Mouse (Mus musculus) C2C12 (cell line): ENCODE measurements around the gene Ccpg1os. TPM values are rescaled to one million over a fixed set of nuclear protein-coding genes. Genes with fewer than 3 reads are reported as not detected.

ENCODE experiments used
- H3K27me3 ChIP-seq: one replicate; pipeline ENCODE4 v1.6.1; 2011; ENCODE audit not compliant: control insufficient read depth, insufficient read depth, insufficient read length
- H3K36me3 ChIP-seq: one replicate; pipeline ENCODE4 v1.6.1; 2011; ENCODE audit not compliant: control insufficient read depth, insufficient read depth
- H3K4me3 ChIP-seq: one replicate; pipeline ENCODE4 v1.5.1; 2011; ENCODE audit warnings: mild to moderate bottlenecking, control low read depth; ENCODE audit not compliant: poor library complexity, insufficient read depth, severe bottlenecking
- H3K79me2 ChIP-seq: one replicate; pipeline ENCODE4 v1.6.1; 2011; ENCODE audit not compliant: control insufficient read depth, insufficient read depth
- H3K79me3 ChIP-seq: one replicate; pipeline ENCODE4 v1.6.1; 2011; ENCODE audit warnings: low read depth, control low read depth
- H3ac ChIP-seq: one replicate; pipeline ENCODE3; 2011; ENCODE audit warnings: low read depth; ENCODE audit not compliant: control insufficient read depth, insufficient read length
- CEBPB ChIP-seq: IDR thresholded peaks from one replicate; pipeline ENCODE4 v1.6.1; 2011; ENCODE audit warnings: low read depth, mild to moderate bottlenecking, control low read depth, moderate library complexity
- CTCF ChIP-seq: IDR thresholded peaks from one replicate; pipeline ENCODE4 v1.5.1; 2011; ENCODE audit not compliant: control insufficient read depth, insufficient read depth, insufficient read length
- FOSL1 ChIP-seq: IDR thresholded peaks from one replicate; pipeline ENCODE4 v1.8.0; 2011; ENCODE audit warnings: mild to moderate bottlenecking, low read length; ENCODE audit not compliant: poor library complexity, insufficient read depth, severe bottlenecking
- MAX ChIP-seq: IDR thresholded peaks from one replicate; pipeline ENCODE4 v1.6.1; 2011; ENCODE audit warnings: mild to moderate bottlenecking, control low read depth
- MYOD1 ChIP-seq: IDR thresholded peaks from one replicate; pipeline ENCODE4 v1.6.1; 2011; ENCODE audit warnings: low read depth; ENCODE audit not compliant: control insufficient read depth, insufficient read length
- MYOG ChIP-seq: IDR thresholded peaks from one replicate; pipeline ENCODE4 v1.6.1; 2011; ENCODE audit not compliant: control insufficient read depth, insufficient read length; ENCODE audit errors: extremely low read depth
- USF1 ChIP-seq: IDR thresholded peaks from one replicate; pipeline ENCODE4 v1.6.1; 2011; ENCODE audit warnings: low read depth, mild to moderate bottlenecking, control low read depth, moderate library complexity
- polyA plus RNA-seq: library from polyadenylated mRNA; unstranded; fragments of >200 nt; fragmentation: generic; extraction: Trizol; gene quantifications from one replicate; pipeline ENCODE4 v1.2.1, GENCODE M21; 2012; ENCODE audit warnings: missing spikeins

The Ccpg1os gene
- polyA plus RNA-seq, 1 experiment: 1.8 TPM

- no peaks in the 10 kb centered on the region for H3K79me2 ChIP-seq
- H3K79me3 ChIP-seq: no peaks in the 10 kb centered on the region
- TF ChIP-seq MAX (no peak), MYOD1 (no peak), CEBPB (no peak), FOSL1 (no peak), USF1 (no peak), MYOG (no peak), CTCF (no peak)
- H3K36me3 ChIP-seq: no peaks in the 10 kb centered on the region
- H3ac ChIP-seq: no peak overlapping the region
- H3K27me3 ChIP-seq: no peaks in the 10 kb centered on the region
- no peak overlapping the region for H3K4me3 ChIP-seq
Observed at GRCm38 (mm10) chr9:72996167-72996566, 11.0 kb upstream of the Ccpg1os start.

- Histone ChIP-seq H3ac (no peak overlapping the region), H3K79me3 (no peaks in the 10 kb centered on the region)
Observed at GRCm38 (mm10) chr9:72992576-72992975, 7.4 kb upstream of the Ccpg1os start.

GRCm38 (mm10) chr9:72991420-72991819, 6.2 kb upstream of the Ccpg1os start:
- Histone ChIP-seq H3K36me3 (no peaks in the 10 kb centered on the region), H3K4me3 (no peak overlapping the region), H3K79me2 (no peaks in the 10 kb centered on the region), H3ac (no peak overlapping the region), H3K27me3 (no peaks in the 10 kb centered on the region), H3K79me3 (no peaks in the 10 kb centered on the region)
- TF ChIP-seq MYOD1 (no peak), USF1 (no peak), CEBPB (no peak), CTCF (no peak), MAX (no peak), MYOG (no peak), FOSL1 (no peak)

More at GRCm38 (mm10) chr9:72992576-72992975, 7.4 kb upstream of the Ccpg1os start:
- no peaks in the 10 kb centered on the region for H3K79me2 ChIP-seq
- TF ChIP-seq MAX: no peak
- TF ChIP-seq CTCF: no peak
- H3K4me3 ChIP-seq: no peak overlapping the region
- H3K36me3 ChIP-seq: no peaks in the 10 kb centered on the region
- H3K27me3 ChIP-seq: no peaks in the 10 kb centered on the region

- no peaks in the 10 kb centered on the region for H3K36me3 ChIP-seq
- no peaks in the 10 kb centered on the region for H3K79me3 ChIP-seq
- TF ChIP-seq FOSL1: no peak
- no peak for TF ChIP-seq MYOG
- TF ChIP-seq MAX: no peak
- TF ChIP-seq USF1: no peak
- no peak for TF ChIP-seq CEBPB
- TF ChIP-seq CTCF: no peak
- TF ChIP-seq MYOD1: no peak
- H3ac ChIP-seq: no peak overlapping the region
- no peak overlapping the region for H3K4me3 ChIP-seq
- no peaks in the 10 kb centered on the region for H3K79me2 ChIP-seq
- no peaks in the 10 kb centered on the region for H3K27me3 ChIP-seq
Observed at GRCm38 (mm10) chr9:72988706-72989105, 3.5 kb upstream of the Ccpg1os start.

- Histone ChIP-seq H3K27me3 (no peaks in the 10 kb centered on the region), H3K4me3 (no peak overlapping the region), H3K79me3 (no peaks in the 10 kb centered on the region), H3K79me2 (no peaks in the 10 kb centered on the region), H3K36me3 (no peaks in the 10 kb centered on the region), H3ac (no peak overlapping the region)
- TF ChIP-seq CTCF: no peak
- TF ChIP-seq FOSL1: no peak
- no peak for TF ChIP-seq MYOG
- TF ChIP-seq CEBPB: no peak
- no peak for TF ChIP-seq MAX
- no peak for TF ChIP-seq MYOD1
Observed at GRCm38 (mm10) chr9:72987703-72988102, 2.5 kb upstream of the Ccpg1os start.

- peaks cover 8% of the 10 kb centered on the region for H3K27me3 ChIP-seq
- no peaks in the 10 kb centered on the region for H3K79me2 ChIP-seq
- TF ChIP-seq FOSL1 (no peak), MYOD1 (no peak), CEBPB (no peak), MYOG (no peak)
- H3ac ChIP-seq: no peak overlapping the region
- H3K79me3 ChIP-seq: no peaks in the 10 kb centered on the region
- no peak overlapping the region for H3K4me3 ChIP-seq
- no peaks in the 10 kb centered on the region for H3K36me3 ChIP-seq
Observed at GRCm38 (mm10) chr9:72983066-72983465, 2.1 kb downstream of the Ccpg1os start.
